Mouse (Mus musculus): ENCODE results near the gene Gdf15.

GRCm38 (mm10) chr8:70625104-70625503 is 7.2 kb downstream of the Gdf15 start:
- no peak for TF ChIP-seq USF1 (IDR thresholded peaks at IDR 0.05; ENCODE audit: low read depth, low read length)
- TF ChIP-seq CTCF (IDR thresholded peaks at IDR 0.05 in 2 of 3, conservative IDR thresholded peaks at IDR 0.05 in 1 of 3; ENCODE audit: control insufficient read depth in 1 of 3, insufficient read depth in 1 of 3, low read depth in 2 of 3, low read length in 3 of 3, poor library complexity in 1 of 3, severe bottlenecking in 1 of 3): peak; percentile 33 to 39 (median 37); a peak in 4 of 6 replicates
- TF ChIP-seq MEF2A (IDR thresholded peaks at IDR 0.05; ENCODE audit: extremely low read depth, insufficient replicate concordance, low read depth, low read length, poor library complexity, severe bottlenecking): no peak
- no peak for TF ChIP-seq USF2 (IDR thresholded peaks at IDR 0.05; ENCODE audit: borderline replicate concordance in 1 of 2, insufficient read depth in 1 of 2, low read depth in 1 of 2, low read length in 2 of 2)
- no peak for TF ChIP-seq POLR2A (IDR thresholded peaks at IDR 0.05; ENCODE audit: control insufficient read depth in 1 of 2, insufficient read depth in 1 of 2, low read depth in 1 of 2, low read length in 2 of 2, poor library complexity in 1 of 2)
- TF ChIP-seq ZKSCAN1 (IDR thresholded peaks at IDR 0.05; ENCODE audit: low read depth, low read length): no peak
- TF ChIP-seq CHD2 (IDR thresholded peaks at IDR 0.05; ENCODE audit: low read length): no peak
- no peak for TF ChIP-seq ETS1 (IDR thresholded peaks at IDR 0.05; ENCODE audit: low read depth, low read length)
- TF ChIP-seq POLR2AphosphoS2 (IDR thresholded peaks at IDR 0.05; ENCODE audit: low read length): no peak
- no peak for TF ChIP-seq ZC3H11A (IDR thresholded peaks at IDR 0.05; ENCODE audit: low read depth, low read length)
- TF ChIP-seq HCFC1 (IDR thresholded peaks at IDR 0.05; ENCODE audit: low read depth, low read length): no peak
- no peak for TF ChIP-seq GATA1 (IDR thresholded peaks at IDR 0.05; ENCODE audit: low read depth, low read length)
- TF ChIP-seq E2F4 (IDR thresholded peaks at IDR 0.05; ENCODE audit: borderline replicate concordance, low read depth, low read length): no peak

Data from MEL (cell line).